Mouse (Mus musculus): ENCODE results near the gene Tomm34. TPM values are rescaled to one million over a fixed set of nuclear protein-coding genes. Genes with fewer than 3 reads are reported as not detected.
A peak's percentile ranks its signal among the peaks of the same experiment; 100 is the strongest.

Tomm34 gene
- polyA plus RNA-seq, 1 experiment from 2014 or later = 51.3 TPM

- Histone ChIP-seq H3K36me3 (ENCODE audit: control insufficient read depth, insufficient read depth, low read length) (peaks cover 16% of the 10 kb centered on the region; the same call in 1 of the 2 replicates), H3K4me1 (replicated peaks; ENCODE audit: control insufficient read depth, insufficient read depth, low read length) (no peaks in the 10 kb centered on the region), H3K4me2 (ENCODE audit: low read depth, low read length) (no peak overlapping the region), H3K27ac (ENCODE audit: low read length) (no peak overlapping the region), H3K9me3 (ENCODE audit: control insufficient read depth, low read length) (no peaks in the 10 kb centered on the region), H3K4me3 (ENCODE audit: low read length) (no peak overlapping the region), H3K9ac (ENCODE audit: low read length) (no peak overlapping the region), H3K27me3 (ENCODE audit: control insufficient read depth, insufficient read depth, low read depth, low read length) (no peaks in the 10 kb centered on the region)
- no peak for ATAC-seq (ENCODE audit: low read depth)
- 73% methylated on average over 3 of the region's 3 CpGs for WGBS
These were observed 31.4 kb upstream of the Tomm34 start for GRCm38 (mm10) chr2:164102366-164102765.

GRCm38 (mm10) chr2:164101936-164102335, 31.0 kb upstream of the Tomm34 start:
- Histone ChIP-seq H3K36me3 (ENCODE audit: control insufficient read depth, insufficient read depth, low read length) (peaks cover 16% of the 10 kb centered on the region; the same call in 1 of the 2 replicates), H3K4me1 (replicated peaks; ENCODE audit: control insufficient read depth, insufficient read depth, low read length) (no peaks in the 10 kb centered on the region), H3K9ac (ENCODE audit: low read length) (no peak overlapping the region), H3K4me2 (ENCODE audit: low read depth, low read length) (no peak overlapping the region), H3K4me3 (ENCODE audit: low read length) (no peak overlapping the region), H3K9me3 (ENCODE audit: control insufficient read depth, low read length) (no peaks in the 10 kb centered on the region), H3K27ac (ENCODE audit: low read length) (no peak overlapping the region), H3K27me3 (ENCODE audit: control insufficient read depth, insufficient read depth, low read depth, low read length) (no peaks in the 10 kb centered on the region)
- no peak for ATAC-seq (ENCODE audit: low read depth)
- WGBS = 72% methylated on average over 1 of the region's 1 CpGs

DNA sequence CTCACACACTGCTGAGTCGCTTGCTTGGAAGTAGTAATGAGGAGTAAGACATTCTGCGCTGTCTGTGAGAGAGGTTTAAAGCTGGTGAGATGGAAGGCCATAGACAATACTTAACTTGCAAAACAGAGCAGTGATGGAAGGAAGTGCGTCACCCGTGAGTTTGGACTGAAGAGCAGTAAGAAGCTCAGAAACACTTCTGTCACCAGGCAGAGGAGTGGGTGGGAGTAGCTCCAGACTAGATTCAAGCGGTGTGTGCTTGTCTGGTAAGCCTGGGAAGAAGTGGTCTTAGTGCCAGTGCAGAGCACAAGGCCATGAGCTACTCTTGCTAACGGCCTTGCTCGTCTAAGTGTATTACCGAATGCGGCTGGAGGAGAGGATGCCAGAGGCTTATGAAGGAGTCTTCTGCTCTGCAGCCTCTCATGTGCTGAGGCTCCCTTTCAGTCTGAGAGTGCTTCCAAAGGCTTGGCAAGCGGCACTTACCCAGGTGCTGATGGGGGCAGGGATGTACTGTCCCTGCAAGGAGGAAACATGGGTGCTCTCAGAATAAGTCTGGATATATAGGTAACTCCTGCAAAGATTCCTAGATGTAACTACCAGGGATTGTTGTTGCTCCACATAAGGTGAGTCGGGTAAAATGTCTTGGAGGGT, 27.8 kb upstream of the Tomm34 start:
- no peak overlapping the region for H3K4me2 ChIP-seq (ENCODE audit: low read depth, low read length)
- H3K27ac ChIP-seq (ENCODE audit: low read length) = no peak overlapping the region
- no peaks in the 10 kb centered on the region for H3K4me1 ChIP-seq (replicated peaks; ENCODE audit: control insufficient read depth, insufficient read depth, low read length)
- WGBS = 88% methylated on average over 11 of the region's 11 CpGs
- H3K9ac ChIP-seq (ENCODE audit: low read length) = no peak overlapping the region
- no peak for ATAC-seq (ENCODE audit: low read depth)
- no peak overlapping the region for H3K4me3 ChIP-seq (ENCODE audit: low read length)
- peaks cover 16% of the 10 kb centered on the region; the same call in 1 of the 2 replicates for H3K36me3 ChIP-seq (ENCODE audit: control insufficient read depth, insufficient read depth, low read length)
- no peaks in the 10 kb centered on the region for H3K27me3 ChIP-seq (ENCODE audit: control insufficient read depth, insufficient read depth, low read depth, low read length)
- no peaks in the 10 kb centered on the region for H3K9me3 ChIP-seq (ENCODE audit: control insufficient read depth, low read length)

DNA sequence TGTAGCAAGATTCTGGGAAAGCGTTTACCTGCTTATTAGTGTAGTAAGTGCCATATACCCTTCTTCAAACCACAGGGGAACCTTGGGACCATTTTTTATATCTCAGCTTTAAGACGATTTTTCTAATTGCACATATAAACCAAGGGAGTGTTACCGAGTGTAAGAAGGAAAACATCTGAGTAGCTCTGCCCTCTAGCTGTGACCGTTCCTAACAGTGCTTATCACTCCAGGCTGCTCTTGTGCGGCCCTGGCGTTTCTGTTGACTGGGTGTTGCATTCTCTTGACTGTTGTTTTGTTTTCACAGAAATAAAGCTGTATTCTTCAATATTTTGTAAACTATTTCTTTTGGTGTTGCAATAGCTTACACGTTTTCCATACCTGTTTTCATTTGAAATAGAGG, 23.2 kb upstream of the Tomm34 start:
- WGBS = 71% methylated on average over 7 of the region's 7 CpGs
- Histone ChIP-seq H3K27me3 (ENCODE audit: control insufficient read depth, insufficient read depth, low read depth, low read length) (no peaks in the 10 kb centered on the region), H3K4me3 (ENCODE audit: low read length) (no peak overlapping the region), H3K9me3 (ENCODE audit: control insufficient read depth, low read length) (no peaks in the 10 kb centered on the region), H3K9ac (ENCODE audit: low read length) (no peak overlapping the region), H3K36me3 (ENCODE audit: control insufficient read depth, insufficient read depth, low read length) (peaks cover 17% of the 10 kb centered on the region), H3K27ac (ENCODE audit: low read length) (no peak overlapping the region), H3K4me2 (ENCODE audit: low read depth, low read length) (no peak overlapping the region), H3K4me1 (replicated peaks; ENCODE audit: control insufficient read depth, insufficient read depth, low read length) (no peaks in the 10 kb centered on the region)
- ATAC-seq (ENCODE audit: low read depth) = no peak

- Histone ChIP-seq H3K4me3 (ENCODE audit: low read length) (no peak overlapping the region), H3K36me3 (ENCODE audit: control insufficient read depth, insufficient read depth, low read length) (peaks cover 23% of the 10 kb centered on the region)
These were observed 18.5 kb upstream of the Tomm34 start for GRCm38 (mm10) chr2:164089508-164089907.

GRCm38 (mm10) chr2:164087416-164088017, 16.5 kb upstream of the Tomm34 start:
- Histone ChIP-seq H3K9ac (ENCODE audit: low read length) (no peak overlapping the region), H3K4me2 (ENCODE audit: low read depth, low read length) (no peak overlapping the region), H3K9me3 (ENCODE audit: control insufficient read depth, low read length) (no peaks in the 10 kb centered on the region), H3K27me3 (ENCODE audit: control insufficient read depth, insufficient read depth, low read depth, low read length) (no peaks in the 10 kb centered on the region), H3K27ac (ENCODE audit: low read length) (no peak overlapping the region), H3K4me1 (replicated peaks; ENCODE audit: control insufficient read depth, insufficient read depth, low read length) (peaks cover 6% of the 10 kb centered on the region; the same call in 1 of the 2 replicates), H3K4me3 (ENCODE audit: low read length) (no peak overlapping the region), H3K36me3 (ENCODE audit: control insufficient read depth, insufficient read depth, low read length) (peaks cover 26% of the 10 kb centered on the region)
- no peak for ATAC-seq (ENCODE audit: low read depth)
- WGBS = 85% methylated on average over 6 of the region's 6 CpGs

More at GRCm38 (mm10) chr2:164089508-164089907, 18.5 kb upstream of the Tomm34 start:
- Histone ChIP-seq H3K9me3 (ENCODE audit: control insufficient read depth, low read length) (no peaks in the 10 kb centered on the region), H3K27ac (ENCODE audit: low read length) (no peak overlapping the region), H3K4me2 (ENCODE audit: low read depth, low read length) (no peak overlapping the region), H3K4me1 (replicated peaks; ENCODE audit: control insufficient read depth, insufficient read depth, low read length) (no peaks in the 10 kb centered on the region), H3K27me3 (ENCODE audit: control insufficient read depth, insufficient read depth, low read depth, low read length) (no peaks in the 10 kb centered on the region), H3K9ac (ENCODE audit: low read length) (no peak overlapping the region)
- 88% methylated on average over 4 of the region's 4 CpGs for WGBS
- no peak for ATAC-seq (ENCODE audit: low read depth)

GRCm38 (mm10) chr2:164084342-164084700, 13.4 kb upstream of the Tomm34 start:
- Histone ChIP-seq H3K4me1 (replicated peaks; ENCODE audit: control insufficient read depth, insufficient read depth, low read length) (peaks cover 6% of the 10 kb centered on the region; the same call in 1 of the 2 replicates), H3K27me3 (ENCODE audit: control insufficient read depth, insufficient read depth, low read depth, low read length) (no peaks in the 10 kb centered on the region), H3K4me3 (ENCODE audit: low read length) (no peak overlapping the region), H3K9ac (ENCODE audit: low read length) (no peak overlapping the region), H3K27ac (ENCODE audit: low read length) (no peak overlapping the region), H3K4me2 (ENCODE audit: low read depth, low read length) (no peak overlapping the region), H3K9me3 (ENCODE audit: control insufficient read depth, low read length) (no peaks in the 10 kb centered on the region), H3K36me3 (ENCODE audit: control insufficient read depth, insufficient read depth, low read length) (peaks cover 38% of the 10 kb centered on the region)
- WGBS = 80% methylated on average over 7 of the region's 7 CpGs
- no peak; the same call in 1 of the 2 replicates for ATAC-seq (ENCODE audit: low read depth)

DNA sequence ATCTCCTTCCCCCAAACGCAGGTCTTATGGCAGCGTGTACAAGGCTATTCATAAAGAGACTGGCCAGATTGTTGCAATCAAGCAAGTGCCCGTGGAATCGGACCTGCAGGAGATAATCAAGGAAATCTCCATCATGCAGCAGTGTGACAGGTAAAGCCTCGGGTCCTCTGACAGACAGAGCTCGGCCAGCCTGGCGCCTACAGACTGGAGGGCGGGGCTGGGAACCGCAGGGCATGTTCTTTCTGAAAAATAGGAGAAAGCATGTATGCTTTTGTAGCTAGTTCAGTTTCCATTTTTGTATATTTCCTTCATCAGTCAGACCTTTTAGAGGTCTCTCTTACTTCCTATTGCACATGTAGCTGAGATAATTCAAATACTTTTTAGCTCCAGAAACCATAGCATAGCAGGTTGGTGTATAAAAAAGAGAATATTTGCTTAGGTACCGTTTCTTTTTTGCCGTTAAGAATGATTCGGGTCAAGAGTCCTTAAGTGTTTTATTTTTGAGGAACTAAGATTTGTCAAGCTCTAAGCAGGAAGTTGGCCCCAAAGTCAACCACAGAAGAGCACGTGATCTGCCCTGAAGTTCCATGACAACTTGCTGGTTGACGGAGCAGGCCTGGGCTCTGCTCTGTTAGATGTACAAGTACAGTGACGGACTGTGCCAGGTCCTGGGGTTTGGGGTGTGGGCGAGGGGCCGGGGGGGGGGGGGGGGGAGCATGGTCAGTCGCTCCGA, 12.8 kb upstream of the Tomm34 start:
- Histone ChIP-seq H3K27me3 (ENCODE audit: control insufficient read depth, insufficient read depth, low read depth, low read length) (no peaks in the 10 kb centered on the region), H3K36me3 (ENCODE audit: control insufficient read depth, insufficient read depth, low read length) (peaks cover 33% of the 10 kb centered on the region), H3K4me2 (ENCODE audit: low read depth, low read length) (no peak overlapping the region), H3K9me3 (ENCODE audit: control insufficient read depth, low read length) (no peaks in the 10 kb centered on the region), H3K4me1 (replicated peaks; ENCODE audit: control insufficient read depth, insufficient read depth, low read length) (peaks cover 6% of the 10 kb centered on the region; the same call in 1 of the 2 replicates), H3K27ac (ENCODE audit: low read length) (peak overlapping the region; percentile 43; the same call in 1 of the 2 replicates), H3K4me3 (ENCODE audit: low read length) (no peak overlapping the region), H3K9ac (ENCODE audit: low read length) (no peak overlapping the region)
- WGBS = 65% methylated on average over 19 of the region's 19 CpGs
- ATAC-seq (ENCODE audit: low read depth) = peak; percentile 87

DNA sequence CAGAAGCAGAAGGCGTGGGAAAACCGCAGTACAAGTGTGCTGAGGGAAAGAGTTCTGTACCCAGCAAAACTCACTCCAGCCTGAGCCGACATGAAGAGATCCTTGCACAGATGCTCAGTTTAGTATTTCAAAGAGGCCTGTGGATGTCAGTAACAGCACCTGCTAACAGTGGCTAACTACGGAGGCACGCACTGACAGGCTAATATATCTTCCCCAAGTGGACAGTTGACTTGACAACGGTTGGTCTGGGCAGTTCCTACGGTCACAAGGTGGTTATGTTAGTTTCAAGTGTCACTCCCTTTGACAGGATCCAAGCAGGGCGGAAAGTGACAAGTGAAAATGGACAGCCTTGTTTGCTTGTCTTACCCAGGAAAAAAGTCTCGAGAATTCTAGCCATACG, 11.2 kb upstream of the Tomm34 start:
- H3K9me3 ChIP-seq (ENCODE audit: control insufficient read depth, low read length) = no peaks in the 10 kb centered on the region
- ATAC-seq (ENCODE audit: low read depth) = no peak
- no peak overlapping the region for H3K27ac ChIP-seq (ENCODE audit: low read length)
- no peak overlapping the region for H3K4me3 ChIP-seq (ENCODE audit: low read length)
- peaks cover 6% of the 10 kb centered on the region; the same call in 1 of the 2 replicates for H3K4me1 ChIP-seq (replicated peaks; ENCODE audit: control insufficient read depth, insufficient read depth, low read length)
- H3K4me2 ChIP-seq (ENCODE audit: low read depth, low read length) = no peak overlapping the region
- 73% methylated on average over 10 of the region's 10 CpGs for WGBS
- H3K27me3 ChIP-seq (ENCODE audit: control insufficient read depth, insufficient read depth, low read depth, low read length) = no peaks in the 10 kb centered on the region
- no peak overlapping the region for H3K9ac ChIP-seq (ENCODE audit: low read length)
- peaks cover 27% of the 10 kb centered on the region for H3K36me3 ChIP-seq (ENCODE audit: control insufficient read depth, insufficient read depth, low read length)
